Mouse (Mus musculus) left cerebral cortex, adult 6 months (tissue): ENCODE results near the gene Rasd2. TPM values are rescaled to one million over a fixed set of nuclear protein-coding genes. Genes with fewer than 3 reads are reported as not detected.

ENCODE experiments used
- long read RNA-seq, 2 experiments: library from polyadenylated mRNA; unstranded; transcript quantifications; one replicate each; pipeline ENCODE4 v2.0.0; 2019 to 2020
- polyA plus RNA-seq: library from polyadenylated mRNA; unstranded; fragments of <200 nt; fragmentation: Nextera tagmentation; gene quantifications from 2 replicates; pipeline ENCODE4 v1.2.3, GENCODE M21; 2021

Gene Rasd2
- 31.4 and 65.1 TPM in 2 replicates for polyA plus RNA-seq
- long read RNA-seq, experiment 1, transcript Rasd2-202 (3 exons, 2,810 nt): major isoform, 106 of 117 reads
- long read RNA-seq, experiment 1, partial matches to known transcripts: 1 of 117 reads
- long read RNA-seq, experiment 1, other reads (novel, unspliced or antisense): 10 of 117 reads
- long read RNA-seq, experiment 2, transcript Rasd2-202 (3 exons, 2,810 nt): major isoform, 12 of 40 reads
- long read RNA-seq, experiment 2, partial matches to known transcripts: 28 of 40 reads
- long read RNA-seq, experiment 2, other reads (novel, unspliced or antisense): 0 of 40 reads

GRCm38 (mm10) chr8:75213686-75214085 lies at the start of gene Rasd2:
Gene Rasd2 (plus strand): TSS chr8:75213944.

Other genes starting within 250 kb of the Rasd2 start
- 28.6 and 34.5 TPM in 2 replicates for gene Hmgxb4, start 220.6 kb upstream of the Rasd2 start, polyA plus RNA-seq
- gene Tom1, start 180.2 kb upstream of the Rasd2 start, polyA plus RNA-seq: 56.5 and 57.6 TPM in 2 replicates
- 1.8 and 4.1 TPM in 2 replicates for gene Hmox1, start 120.3 kb upstream of the Rasd2 start, polyA plus RNA-seq
- gene Mcm5, start 104.4 kb upstream of the Rasd2 start, polyA plus RNA-seq: 4.7 and 5.3 TPM in 2 replicates
- gene Gm10358, start 192.6 kb downstream of the Rasd2 start, polyA plus RNA-seq: 0.16 and 0.18 TPM in 2 replicates
- 0.09 TPM in 1 of 2 replicates, not detected in the other for gene Iqcm, start 234.8 kb downstream of the Rasd2 start, polyA plus RNA-seq